ENCODE assay signal across 8 mouse cellular contexts in genomic region chr10:42994331-42994782, GRCm38 (mm10).
DNase-seq lines count a peak whose midpoint lies in the region; ATAC-seq and TF ChIP-seq lines count a peak whose summit lies in the region.
"Had no signal": no experiment of that assay in that cellular context is flagged by ENCODE, and none has a peak within 500 bp of the region (broad histone marks: within the 10 kb centered on the region; RNA-seq: fewer than 3 reads in every experiment).

No protein-coding gene starts in this region.

- no peaks in the 10 kb centered on the region for H3K9me3 ChIP-seq in stomach, embryonic 15.5 days
- H3K9me3 ChIP-seq: liver, embryonic 13.5 days had no signal

- H3K27me3 ChIP-seq in testis, adult 2 months (ENCODE audit: control insufficient read depth, insufficient read depth, low read length), result no peaks in the 10 kb centered on the region
- no peaks in the 10 kb centered on the region for H3K27me3 ChIP-seq in stomach, embryonic 15.5 days (replicated peaks)

- H3K4me2 ChIP-seq in stomach, embryonic 15.5 days, result peak overlapping the region; percentile 41
- H3K4me2 ChIP-seq: liver, embryonic 13.5 days had no signal

- peaks cover 6% of the 10 kb centered on the region; the same call in 1 of the 2 replicates for H3K4me1 ChIP-seq in testis, adult 2 months (ENCODE audit: control insufficient read depth, insufficient read depth, low read length)
- H3K4me1 ChIP-seq in stomach, embryonic 15.5 days, result 0 out of 2 replicates have a peak, but pooled peaks cover 6% of the 10 kb centered on the region
- H3K4me1 ChIP-seq: liver, embryonic 13.5 days had no signal

- no peak for TF ChIP-seq CTCF in testis, adult 2 months (IDR thresholded peaks at IDR 0.05; ENCODE audit: control insufficient read depth, insufficient read depth, insufficient replicate concordance, low read depth, low read length)

- peak overlapping the region; percentile 71 for H3K27ac ChIP-seq in testis, adult 2 months (ENCODE audit: control insufficient read depth, insufficient read depth, low read depth, low read length)
- H3K27ac ChIP-seq in stomach, embryonic 15.5 days, result no peak overlapping the region
- H3K27ac ChIP-seq: liver, embryonic 13.5 days had no signal

- no peak overlapping the region for H3K4me3 ChIP-seq in testis, adult 2 months (ENCODE audit: control insufficient read depth, low read depth, low read length)
- 0 out of 2 replicates have a peak overlapping the region, but pooled peaks have one; percentile 6 for H3K4me3 ChIP-seq in stomach, embryonic 15.5 days (replicated peaks)
- H3K4me3 ChIP-seq: liver, embryonic 13.5 days had no signal

- H3K36me3 ChIP-seq in testis, adult 2 months (ENCODE audit: control insufficient read depth, insufficient read depth, low read length), result no peaks in the 10 kb centered on the region
- H3K36me3 ChIP-seq in stomach, embryonic 15.5 days, result no peaks in the 10 kb centered on the region
- H3K36me3 ChIP-seq: liver, embryonic 13.5 days had no signal

- DNase-seq in testis, postnatal 14 days (ENCODE audit: low spot score), result no peak
- peak; percentile 61 for DNase-seq in gastrocnemius, adult 18-20 months (ENCODE audit: low spot score)
- peak; percentile 43 for DNase-seq in kidney, postnatal 14 days
- DNase-seq in urinary bladder, adult 2 months (ENCODE audit: low spot score), result no peak
- DNase-seq in testis, postnatal 10 days (ENCODE audit: low spot score), result no peak
- DNase-seq: liver, embryonic 13.5 days had no signal

- WGBS in stomach, embryonic 15.5 days, result 25% methylated on average over 13 of the region's 13 CpGs

- no peak for ATAC-seq in stomach, embryonic 15.5 days (ENCODE audit: insufficient read depth, low FRiP score, low read depth)

- no peak for TF ChIP-seq POLR2A in testis, adult 2 months (IDR thresholded peaks at IDR 0.05; ENCODE audit: control insufficient read depth, low read depth, low read length)

- no peak overlapping the region for H3K9ac ChIP-seq in stomach, embryonic 15.5 days
- H3K9ac ChIP-seq: liver, embryonic 13.5 days had no signal

Comparison
In these comparisons a context has a peak if more than half of its experiments do, and no peak if none do; other contexts are left out.
1. DNase-seq: peak in gastrocnemius, adult 18-20 months (single experiment) and kidney, postnatal 14 days (single experiment); none in testis, postnatal 14 days (single experiment), urinary bladder, adult 2 months (single experiment) and testis, postnatal 10 days (single experiment).